In the genomic region with DNA sequence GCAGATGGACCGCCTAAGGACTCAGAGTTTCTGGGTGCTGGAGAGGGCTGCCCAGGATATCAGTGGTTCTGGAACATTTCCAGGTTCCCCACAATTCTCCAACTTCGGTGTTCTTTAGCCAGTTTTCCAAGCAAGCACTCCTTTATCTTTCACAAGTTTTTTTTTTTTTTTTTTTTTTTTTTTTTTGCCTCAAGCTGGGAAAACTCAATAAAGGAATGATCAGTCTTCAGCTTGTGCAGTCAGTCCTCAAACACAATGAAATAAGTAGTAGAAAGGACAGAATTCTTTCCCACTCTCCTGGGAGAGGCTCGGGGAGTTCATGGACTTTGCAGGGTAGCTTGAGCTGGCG, we compare ENCODE assay signal across 9 mouse cellular contexts. TPM values are rescaled to one million over a fixed set of nuclear protein-coding genes. Genes with fewer than 3 reads are reported as not detected.
DNase-seq lines count a peak whose midpoint lies in the region; ATAC-seq and TF ChIP-seq lines count a peak whose summit lies in the region.
"Had no signal": no experiment of that assay in that cellular context is flagged by ENCODE, and none has a peak within 500 bp of the region (broad histone marks: within the 10 kb centered on the region; RNA-seq: fewer than 3 reads in every experiment).

No protein-coding gene starts in this region.

- DNase-seq in limb, embryonic 14.5 days (ENCODE audit: low spot score): peak; percentile 42
- DNase-seq in left cerebral cortex, postnatal 14 days (ENCODE audit: low spot score in 2 of 2): no peak
- DNase-seq in urinary bladder, postnatal 25 days (ENCODE audit: low spot score): no peak
- DNase-seq in gastrocnemius, adult 8-10 months (ENCODE audit: low spot score in 2 of 2): no peak
- DNase-seq: right cerebral cortex, postnatal 25 days had no signal

- peaks cover 70% of the 10 kb centered on the region for H3K4me1 ChIP-seq in megakaryocyte, embryonic 14.5 days
- peaks cover 15% of the 10 kb centered on the region for H3K4me1 ChIP-seq in forebrain, embryonic 12.5 days
- no peaks in the 10 kb centered on the region for H3K4me1 ChIP-seq in limb, embryonic 14.5 days (ENCODE audit: control insufficient read depth, insufficient read depth, low read length)
- H3K4me1 ChIP-seq in stomach, embryonic 14.5 days (ENCODE audit: control insufficient read depth, insufficient read depth, low read length): 0 out of 2 replicates have a peak, but pooled peaks cover 6% of the 10 kb centered on the region

- WGBS in forebrain, embryonic 12.5 days: 9% methylated on average over 4 of the region's 4 CpGs
- WGBS in limb, embryonic 14.5 days: 14% methylated on average over 4 of the region's 4 CpGs
- WGBS in stomach, embryonic 14.5 days: 7% methylated on average over 4 of the region's 4 CpGs

- H3K9me3 ChIP-seq in megakaryocyte, embryonic 14.5 days: no peaks in the 10 kb centered on the region
- H3K9me3 ChIP-seq in forebrain, embryonic 12.5 days: no peaks in the 10 kb centered on the region
- H3K9me3 ChIP-seq in limb, embryonic 14.5 days (ENCODE audit: control insufficient read depth, low read length): 0 out of 2 replicates have a peak, but pooled peaks cover 2% of the 10 kb centered on the region
- no peaks in the 10 kb centered on the region; the same call in 1 of the 2 replicates for H3K9me3 ChIP-seq in stomach, embryonic 14.5 days (ENCODE audit: control insufficient read depth, low read depth, low read length)

- H3K4me2 ChIP-seq in forebrain, embryonic 12.5 days: peak overlapping the region; percentile 84
- H3K4me2 ChIP-seq in limb, embryonic 14.5 days (replicated peaks; ENCODE audit: low read depth, low read length, severe bottlenecking): peak overlapping the region; percentile 81
- H3K4me2 ChIP-seq in stomach, embryonic 14.5 days (replicated peaks; ENCODE audit: low read depth, low read length): peak overlapping the region; percentile 88

- intact Hi-C loops in left cerebral cortex, postnatal 14 days (cut with DNase I): no loop called here

- no peak for TF ChIP-seq POLR2A in limb, embryonic 14.5 days (IDR thresholded peaks at IDR 0.05; ENCODE audit: borderline replicate concordance, extremely low read depth, insufficient read depth, insufficient read length)

- H3K9ac ChIP-seq in forebrain, embryonic 12.5 days: 0 out of 2 replicates have a peak overlapping the region, but pooled peaks have one; percentile 47
- peak overlapping the region; percentile 55 for H3K9ac ChIP-seq in limb, embryonic 14.5 days (ENCODE audit: low read depth, low read length, severe bottlenecking)
- H3K9ac ChIP-seq in stomach, embryonic 14.5 days (replicated peaks; ENCODE audit: low read depth, low read length): no peak overlapping the region

- H3K4me3 ChIP-seq in megakaryocyte, embryonic 14.5 days (replicated peaks): peak overlapping the region; percentile 92
- H3K4me3 ChIP-seq in forebrain, embryonic 12.5 days (replicated peaks): peak overlapping the region; percentile 48
- peak overlapping the region; percentile 48 for H3K4me3 ChIP-seq in limb, embryonic 14.5 days (replicated peaks; ENCODE audit: low read length)
- peak overlapping the region; percentile 45 for H3K4me3 ChIP-seq in stomach, embryonic 14.5 days (ENCODE audit: low read depth, low read length)

- H3K36me3 ChIP-seq in megakaryocyte, embryonic 14.5 days (replicated peaks; ENCODE audit: low read length): no peaks in the 10 kb centered on the region
- no peaks in the 10 kb centered on the region for H3K36me3 ChIP-seq in forebrain, embryonic 12.5 days (replicated peaks)
- H3K36me3 ChIP-seq in limb, embryonic 14.5 days (ENCODE audit: control insufficient read depth, insufficient read depth, low read length): no peaks in the 10 kb centered on the region
- no peaks in the 10 kb centered on the region for H3K36me3 ChIP-seq in stomach, embryonic 14.5 days (ENCODE audit: control insufficient read depth, insufficient read depth, low read length)

- no peak overlapping the region for H3K27ac ChIP-seq in forebrain, embryonic 12.5 days
- H3K27ac ChIP-seq in limb, embryonic 14.5 days (replicated peaks; ENCODE audit: low read depth, low read length): no peak overlapping the region
- no peak overlapping the region for H3K27ac ChIP-seq in stomach, embryonic 14.5 days (ENCODE audit: low read length)

- ATAC-seq in megakaryocyte, adult 5-6 weeks (ENCODE audit: poor library complexity, severe bottlenecking): no peak
- no peak for ATAC-seq in forebrain, embryonic 12.5 days (ENCODE audit: low FRiP score)
- ATAC-seq in limb, embryonic 14.5 days (ENCODE audit: low FRiP score, low read depth): no peak
- ATAC-seq in stomach, embryonic 14.5 days (ENCODE audit: insufficient number of reproducible peaks, insufficient read depth, low FRiP score, low read depth): no peak

- H3K27me3 ChIP-seq in megakaryocyte, embryonic 14.5 days (replicated peaks): no peaks in the 10 kb centered on the region
- peaks cover 54% of the 10 kb centered on the region for H3K27me3 ChIP-seq in forebrain, embryonic 12.5 days
- peaks cover 30% of the 10 kb centered on the region for H3K27me3 ChIP-seq in limb, embryonic 14.5 days (ENCODE audit: control insufficient read depth, insufficient read depth, low read length)
- 0 out of 2 replicates have a peak, but pooled peaks cover 4% of the 10 kb centered on the region for H3K27me3 ChIP-seq in stomach, embryonic 14.5 days (ENCODE audit: control insufficient read depth, insufficient read depth, low read length)

RNA-seq across cellular contexts. Expression of gene Wapl, which starts 11.3 kb away (rescaled TPM):
- 2.2 and 3.7 TPM in 2 replicates for polyA plus RNA-seq in megakaryocyte, embryonic 14.5 days (2012; ENCODE audit: insufficient read depth, low replicate concordance)
- 71.0 and 71.7 TPM in 2 replicates for total RNA-seq in megakaryocyte, adult 5-6 weeks (2015)
- total RNA-seq in megakaryocyte, adult 5-6 weeks (2017): 94.2 and 101 TPM in 2 replicates
- 37.6 and 38.3 TPM in 2 replicates for polyA plus RNA-seq in forebrain, embryonic 12.5 days (2016; fragmentation: Nextera tagmentation; extraction: Ambion mirVana)
- polyA plus RNA-seq in limb, embryonic 14.5 days (2012; rRNA removed): 16.5 and 23.5 TPM in 2 replicates
- polyA plus RNA-seq in limb, embryonic 14.5 days (2014; fragmentation: Nextera tagmentation; extraction: Ambion mirVana): 28.4 and 28.8 TPM in 2 replicates
- polyA plus RNA-seq in stomach, embryonic 14.5 days (2014; fragmentation: Nextera tagmentation; extraction: Ambion mirVana): 31.1 and 33.6 TPM in 2 replicates
- 10 to 100 TPM; 34.8 to 35.6 TPM for total RNA-seq in left cerebral cortex, postnatal 14 days (2021)
- total RNA-seq in gastrocnemius, adult 8-10 months (2022): 10 to 100 TPM; 39.1 to 42.1 (median 41.5) TPM
